Mouse (Mus musculus) left cerebral cortex, adult 11 months (tissue): ENCODE data around the gene Hpd.

Experiments used
- DNase-seq: peaks from one replicate; pipeline ENCODE4 v3.0.0; 2022; ENCODE audit warnings: low spot score

Gene Hpd

DNA sequence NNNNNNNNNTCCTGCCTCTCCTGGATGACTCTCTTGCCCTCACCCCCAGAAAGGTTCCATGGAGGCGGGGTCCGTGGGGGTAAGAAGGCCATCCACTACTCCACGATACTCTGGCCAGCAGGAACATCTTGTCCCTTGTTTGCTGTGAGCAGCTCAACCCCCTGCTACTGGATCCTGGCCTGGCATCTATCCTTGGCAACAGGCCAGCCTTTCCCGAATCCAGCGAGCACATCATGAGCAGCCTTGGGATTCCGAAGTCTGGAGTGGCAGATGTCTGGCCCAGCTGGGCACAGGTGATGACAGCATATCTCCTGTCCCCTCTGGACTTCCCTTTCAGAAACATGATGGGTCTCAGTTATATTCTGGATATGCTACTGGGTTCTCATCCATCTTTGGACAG is 3.4 kb upstream of the Hpd start:
- DNase-seq: no peak

DNA sequence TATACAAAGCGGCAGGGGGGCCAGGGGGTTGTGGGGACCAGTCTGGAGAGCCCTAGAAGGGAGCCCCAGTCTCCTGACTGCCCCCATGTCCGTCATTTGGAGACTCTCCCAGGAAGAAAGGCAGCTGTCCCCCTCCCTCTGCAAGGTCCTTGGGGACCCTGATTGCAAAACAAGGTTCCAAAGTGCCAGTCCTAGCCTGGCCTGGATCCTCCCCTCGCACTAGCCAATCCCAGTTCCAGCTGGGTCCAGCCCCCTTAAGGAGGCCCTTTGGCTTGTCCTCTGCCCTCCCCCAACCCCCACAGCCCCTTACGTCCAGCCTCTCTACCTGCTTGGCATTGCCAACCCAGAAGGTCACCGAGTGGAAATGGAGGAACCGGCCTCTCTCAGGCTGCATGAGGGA is 991 bp downstream of the Hpd start:
- no peak for DNase-seq

DNA sequence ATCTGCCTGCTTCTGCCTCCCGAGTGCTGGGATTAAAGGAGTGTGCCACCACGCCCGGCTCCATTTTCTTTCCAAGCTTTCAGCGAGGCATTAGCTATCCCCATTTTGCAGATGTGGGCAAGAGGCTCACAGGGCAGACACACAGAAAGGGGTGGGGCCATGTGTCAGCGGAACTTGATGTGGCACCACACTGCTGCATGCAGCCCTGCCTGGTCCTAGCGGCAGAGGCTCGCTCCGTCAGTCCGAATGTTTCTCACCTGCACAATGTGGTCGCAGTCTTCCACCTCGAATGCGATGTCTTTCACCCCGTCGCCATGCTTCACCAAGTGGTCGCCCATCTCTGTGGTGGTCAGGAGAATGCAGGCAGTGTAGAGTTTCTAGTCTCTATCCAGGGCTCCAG is 2.1 kb downstream of the Hpd start:
- DNase-seq: no peak

DNA sequence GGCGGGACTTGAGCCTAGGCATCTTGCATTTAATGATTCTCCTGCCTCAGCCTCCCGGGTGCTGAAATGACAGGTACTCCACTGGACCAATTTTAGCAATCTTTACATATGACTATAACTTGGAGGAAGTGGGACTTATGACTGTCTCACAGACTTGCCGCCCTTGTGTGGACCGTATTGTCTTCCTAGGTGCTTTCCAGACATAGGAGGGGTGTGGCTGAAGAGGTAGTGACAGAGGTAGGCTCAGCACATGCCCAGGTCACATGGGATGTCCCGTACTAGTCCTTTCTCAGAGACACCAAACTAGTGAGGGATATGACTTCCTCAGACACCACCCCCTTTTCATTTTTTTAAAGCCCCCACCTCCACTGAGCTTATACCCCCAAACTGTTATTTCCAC is 3.7 kb downstream of the Hpd start:
- DNase-seq: no peak

GRCm38 (mm10) chr5:123171646-123172350 is 10.7 kb downstream of the Hpd start:
- peak; percentile 65 for DNase-seq

- no peak for DNase-seq
Observed at GRCm38 (mm10) chr5:123170365-123170764, 12.2 kb downstream of the Hpd start.

GRCm38 (mm10) chr5:123169284-123169683 is 13.2 kb downstream of the Hpd start, which contains the start of gene Psmd9:
Gene Psmd9 (plus strand): TSS chr5:123169413.
- no peak for DNase-seq

- DNase-seq: no peak
Observed at GRCm38 (mm10) chr5:123167591-123167990, 14.9 kb downstream of the Hpd start.

- no peak for DNase-seq
Observed at GRCm38 (mm10) chr5:123166437-123166836, 16.1 kb downstream of the Hpd start.

DNA sequence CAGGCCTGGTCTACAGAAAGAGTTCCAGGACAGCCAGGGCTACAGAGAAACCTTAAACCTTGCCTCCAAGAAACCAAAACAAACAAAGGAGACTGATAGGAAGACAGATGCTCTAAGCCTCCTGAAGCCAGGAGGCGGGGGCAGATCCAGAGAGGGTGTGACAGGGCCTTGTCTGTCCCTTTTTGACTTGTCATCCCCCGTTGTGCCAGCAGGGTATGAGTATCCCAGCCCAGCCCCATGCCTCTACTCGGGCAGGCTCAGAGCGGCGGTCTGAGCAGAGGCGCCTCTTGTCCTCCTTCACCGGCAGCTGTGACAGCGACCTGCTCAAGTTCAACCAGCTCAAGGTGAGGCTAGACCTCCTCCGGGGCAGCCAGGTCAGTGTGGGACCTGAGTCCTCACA is 19.6 kb downstream of the Hpd start:
- DNase-seq: no peak

DNA sequence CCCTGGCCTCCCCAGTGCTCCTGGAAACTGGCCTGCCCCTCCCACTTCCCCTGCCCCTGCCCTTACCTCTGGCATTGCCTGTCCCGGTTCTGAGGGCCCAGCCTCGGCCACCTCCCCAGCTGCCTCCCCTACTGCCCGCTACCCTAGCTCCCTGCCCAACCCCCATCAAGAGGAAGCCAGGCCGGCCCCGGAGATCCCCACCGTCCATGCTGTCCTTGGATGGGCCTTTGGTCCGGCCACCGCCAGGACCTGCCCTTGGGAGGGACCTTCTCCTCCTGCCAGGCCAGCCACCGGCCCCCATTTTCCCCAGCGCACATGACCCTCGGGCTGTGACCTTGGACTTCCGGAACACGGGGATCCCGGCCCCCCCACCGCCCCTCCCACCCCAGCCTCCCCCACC is 22.2 kb downstream of the Hpd start:
- DNase-seq: no peak

GRCm38 (mm10) chr5:123159866-123160265 is 22.7 kb downstream of the Hpd start:
- no peak for DNase-seq

GRCm38 (mm10) chr5:123159446-123159845 is 23.1 kb downstream of the Hpd start:
- DNase-seq: no peak

DNA sequence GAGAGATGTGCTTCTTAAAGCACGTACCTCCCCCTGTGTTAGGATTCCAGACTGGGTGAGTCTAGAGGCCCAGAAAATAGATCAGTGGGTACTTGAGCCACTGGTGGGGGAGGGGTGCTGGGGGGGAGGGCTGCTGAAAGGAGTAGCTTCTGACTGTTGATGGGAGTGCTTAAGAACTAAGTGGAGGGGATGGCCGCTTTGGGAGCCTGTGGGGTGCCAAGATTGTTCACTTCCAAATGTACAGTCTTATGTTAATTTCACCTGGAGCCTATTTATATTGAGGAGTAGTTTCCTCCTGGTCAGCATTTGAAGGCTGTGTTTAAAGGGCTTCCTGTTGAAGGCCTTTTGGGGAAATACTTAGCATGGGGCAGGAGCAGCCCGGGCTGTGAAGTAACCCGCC is 24.6 kb downstream of the Hpd start:
- no peak for DNase-seq

DNA sequence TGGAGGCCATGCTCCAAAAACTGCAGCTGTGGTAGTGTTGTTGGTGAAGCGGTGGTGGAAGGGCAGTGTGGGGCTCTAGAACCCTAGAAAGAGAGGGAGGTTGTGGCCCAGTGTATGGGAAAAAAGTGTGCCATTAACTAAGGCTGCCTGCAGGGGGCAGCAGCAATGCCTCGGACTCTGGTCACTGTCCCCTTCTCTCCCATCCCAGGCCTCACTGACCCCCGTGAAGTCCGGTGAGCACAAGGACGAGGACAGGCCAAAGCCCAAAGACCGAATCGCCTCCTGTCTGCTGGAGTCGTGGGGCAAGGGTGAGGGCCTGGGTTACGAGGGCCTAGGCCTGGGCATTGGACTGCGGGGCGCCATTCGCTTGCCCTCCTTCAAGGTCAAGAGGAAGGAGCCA is 25.8 kb downstream of the Hpd start:
- DNase-seq: no peak

DNA sequence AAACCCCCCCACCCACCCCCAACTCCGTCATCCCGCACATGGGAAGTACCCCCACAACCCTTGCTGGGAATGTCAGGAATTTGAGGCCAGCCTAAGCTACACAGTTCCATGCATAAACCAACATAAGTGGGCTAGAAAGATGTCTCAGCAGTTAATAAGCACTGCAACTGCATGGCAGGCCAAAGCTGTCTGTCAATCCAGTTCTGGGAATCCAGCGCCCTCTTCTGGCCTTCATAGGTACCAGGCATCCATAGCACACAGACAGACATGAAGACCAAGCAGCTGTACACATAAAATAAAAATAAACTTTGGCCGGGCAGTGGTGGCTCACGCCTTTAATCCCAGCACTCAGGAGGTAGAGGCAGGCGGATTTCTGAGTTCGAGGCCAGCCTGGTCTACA is 27.1 kb downstream of the Hpd start:
- no peak for DNase-seq

GRCm38 (mm10) chr5:123152901-123153300 is 29.6 kb downstream of the Hpd start:
- no peak for DNase-seq

DNA sequence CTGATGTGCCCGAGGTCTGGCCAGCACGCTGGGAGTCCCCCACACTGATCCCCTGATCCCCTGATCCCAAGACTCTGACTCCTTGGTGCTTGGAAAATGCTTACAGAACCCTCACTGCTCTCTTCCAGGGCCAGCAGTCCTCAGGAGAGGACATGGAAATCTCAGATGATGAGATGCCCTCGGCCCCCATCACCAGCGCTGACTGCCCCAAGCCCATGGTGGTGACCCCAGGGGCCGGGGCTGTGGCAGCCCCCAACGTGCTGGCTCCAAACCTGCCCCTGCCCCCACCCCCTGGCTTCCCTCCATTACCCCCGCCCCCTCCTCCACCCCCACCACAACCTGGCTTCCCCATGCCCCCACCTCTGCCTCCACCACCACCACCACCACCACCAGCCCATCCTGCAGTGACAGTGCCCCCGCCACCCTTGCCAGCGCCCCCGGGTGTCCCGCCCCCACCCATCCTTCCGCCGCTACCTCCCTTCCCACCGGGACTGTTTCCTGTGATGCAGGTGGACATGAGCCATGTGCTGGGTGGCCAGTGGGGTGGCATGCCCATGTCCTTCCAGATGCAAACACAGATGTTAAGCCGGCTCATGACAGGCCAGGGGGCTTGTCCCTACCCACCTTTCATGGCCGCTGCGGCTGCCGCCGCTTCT is 30.7 kb downstream of the Hpd start:
- no peak for DNase-seq

DNA sequence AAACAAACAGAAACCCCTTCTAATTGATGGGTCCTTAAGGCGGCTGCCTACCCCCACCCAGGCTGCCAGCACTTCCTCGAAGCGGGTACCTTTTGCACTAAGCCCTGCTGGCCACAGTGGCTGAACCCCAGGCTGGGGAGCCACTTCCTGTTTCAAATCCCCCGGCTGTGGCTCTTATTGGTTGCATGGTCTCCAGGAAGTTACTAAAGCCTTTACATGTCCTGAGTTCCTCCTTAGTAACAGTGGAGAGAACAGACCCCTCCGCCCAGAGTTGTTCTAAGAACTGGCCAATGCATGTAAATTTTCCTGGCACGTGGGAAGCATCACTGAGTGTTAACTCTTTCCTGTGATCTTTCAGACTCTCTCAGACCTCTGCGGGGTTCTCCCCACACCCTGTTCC is 31.4 kb downstream of the Hpd start:
- DNase-seq: no peak

- no peak for DNase-seq
Observed at GRCm38 (mm10) chr5:123150641-123151040, 31.9 kb downstream of the Hpd start.

GRCm38 (mm10) chr5:123149451-123150400 is 32.8 kb downstream of the Hpd start:
- peak; percentile 86 for DNase-seq

DNA sequence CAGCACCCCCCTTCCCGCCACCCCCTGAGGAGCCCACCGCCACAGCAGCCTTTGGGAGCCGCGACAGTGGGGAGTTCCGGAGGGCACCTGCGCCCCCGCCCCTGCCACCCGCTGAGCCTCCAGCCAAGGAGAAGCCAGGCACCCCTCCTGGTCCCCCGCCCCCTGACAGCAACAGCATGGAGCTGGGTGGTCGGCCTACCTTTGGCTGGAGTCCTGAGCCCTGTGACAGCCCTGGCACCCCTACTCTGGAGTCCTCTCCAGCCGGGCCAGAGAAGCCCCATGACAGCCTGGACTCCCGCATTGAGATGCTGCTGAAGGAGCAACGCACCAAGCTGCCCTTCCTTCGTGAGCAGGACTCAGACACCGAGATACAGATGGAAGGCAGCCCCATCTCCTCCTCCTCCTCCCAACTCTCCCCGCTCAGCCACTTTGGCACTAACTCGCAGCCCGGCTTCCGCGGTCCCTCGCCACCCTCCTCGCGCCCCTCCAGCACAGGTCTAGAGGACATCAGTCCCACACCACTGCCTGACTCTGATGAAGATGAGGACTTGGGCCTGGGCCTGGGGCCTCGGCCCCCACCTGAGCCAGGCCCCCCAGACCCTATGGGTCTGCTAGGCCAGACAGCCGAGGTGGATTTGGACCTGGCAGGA is 34.3 kb downstream of the Hpd start:
- no peak for DNase-seq
